Mouse (Mus musculus): ENCODE results near the gene Cygb. TPM values are rescaled to one million over a fixed set of nuclear protein-coding genes. Genes with fewer than 3 reads are reported as not detected.

Cygb gene
- 19.6 and 24.8 TPM in 2 replicates for polyA plus RNA-seq (2015; fragmentation: Nextera tagmentation; extraction: Ambion mirVana)

GRCm38 (mm10) chr11:116654255-116654821 is at the start of gene Cygb:
Gene Cygb (minus strand): TSS chr11:116654313.
- Histone ChIP-seq H3K27ac (ENCODE audit: low read length) (no peak within 1 kb of the TSS), H3K4me3 (replicated peaks; ENCODE audit: low read length) (peak within 1 kb of the TSS; percentile 56), H3K9me3 (replicated peaks; ENCODE audit: control insufficient read depth, low read length) (no peaks in the 10 kb centered on the region), H3K27me3 (ENCODE audit: control insufficient read depth, insufficient read depth, low read length) (peaks cover 14% of the 10 kb centered on the region), H3K4me1 (ENCODE audit: control insufficient read depth, insufficient read depth, low read length) (peaks cover 26% of the 10 kb centered on the region), H3K4me2 (ENCODE audit: low read depth, low read length) (peak within 1 kb of the TSS; percentile 88), H3K9ac (ENCODE audit: low read length) (peak within 1 kb of the TSS; percentile 81), H3K36me3 (ENCODE audit: control insufficient read depth, insufficient read depth, low read length) (no peaks in the 10 kb centered on the region)
- 0 out of 2 replicates have a peak, but pooled peaks have one; percentile 8 for ATAC-seq (ENCODE audit: insufficient read depth, low FRiP score)
- 5% methylated on average over 28 of the region's 28 CpGs for WGBS

GRCm38 (mm10) chr11:116701377-116701841 is 47.3 kb upstream of the Cygb start:
- 53% methylated on average over 5 of the region's 5 CpGs for WGBS
- Histone ChIP-seq H3K27me3 (ENCODE audit: control insufficient read depth, insufficient read depth, low read length) (no peaks in the 10 kb centered on the region), H3K27ac (ENCODE audit: low read length) (no peak overlapping the region), H3K9me3 (replicated peaks; ENCODE audit: control insufficient read depth, low read length) (no peaks in the 10 kb centered on the region), H3K36me3 (ENCODE audit: control insufficient read depth, insufficient read depth, low read length) (no peaks in the 10 kb centered on the region), H3K4me1 (ENCODE audit: control insufficient read depth, insufficient read depth, low read length) (no peaks in the 10 kb centered on the region), H3K4me3 (replicated peaks; ENCODE audit: low read length) (no peak overlapping the region), H3K9ac (ENCODE audit: low read length) (no peak overlapping the region), H3K4me2 (ENCODE audit: low read depth, low read length) (no peak overlapping the region)
- no peak for ATAC-seq (ENCODE audit: insufficient read depth, low FRiP score)

- Histone ChIP-seq H3K27ac (ENCODE audit: low read length) (no peak overlapping the region), H3K4me3 (replicated peaks; ENCODE audit: low read length) (no peak overlapping the region), H3K4me2 (ENCODE audit: low read depth, low read length) (no peak overlapping the region), H3K9ac (ENCODE audit: low read length) (no peak overlapping the region), H3K27me3 (ENCODE audit: control insufficient read depth, insufficient read depth, low read length) (peaks cover 6% of the 10 kb centered on the region; the same call in 1 of the 2 replicates), H3K9me3 (replicated peaks; ENCODE audit: control insufficient read depth, low read length) (no peaks in the 10 kb centered on the region), H3K36me3 (ENCODE audit: control insufficient read depth, insufficient read depth, low read length) (no peaks in the 10 kb centered on the region), H3K4me1 (ENCODE audit: control insufficient read depth, insufficient read depth, low read length) (0 out of 2 replicates have a peak, but pooled peaks cover 6% of the 10 kb centered on the region)
- 51% methylated on average over 9 of the region's 9 CpGs for WGBS
- no peak for ATAC-seq (ENCODE audit: insufficient read depth, low FRiP score)
Observed at GRCm38 (mm10) chr11:116697521-116697920, 43.4 kb upstream of the Cygb start.

- H3K4me1 ChIP-seq (ENCODE audit: control insufficient read depth, insufficient read depth, low read length), result 0 out of 2 replicates have a peak, but pooled peaks cover 6% of the 10 kb centered on the region
- 82% methylated on average over 4 of the region's 4 CpGs for WGBS
- no peak overlapping the region for H3K4me2 ChIP-seq (ENCODE audit: low read depth, low read length)
- no peaks in the 10 kb centered on the region for H3K9me3 ChIP-seq (replicated peaks; ENCODE audit: control insufficient read depth, low read length)
- H3K36me3 ChIP-seq (ENCODE audit: control insufficient read depth, insufficient read depth, low read length), result no peaks in the 10 kb centered on the region
- no peak overlapping the region for H3K9ac ChIP-seq (ENCODE audit: low read length)
- ATAC-seq (ENCODE audit: insufficient read depth, low FRiP score), result no peak
- no peak overlapping the region for H3K4me3 ChIP-seq (replicated peaks; ENCODE audit: low read length)
- H3K27me3 ChIP-seq (ENCODE audit: control insufficient read depth, insufficient read depth, low read length), result peaks cover 6% of the 10 kb centered on the region; the same call in 1 of the 2 replicates
- H3K27ac ChIP-seq (ENCODE audit: low read length), result no peak overlapping the region
Observed at GRCm38 (mm10) chr11:116696426-116696825, 42.3 kb upstream of the Cygb start.

GRCm38 (mm10) chr11:116695194-116695880 is 41.2 kb upstream of the Cygb start:
- Histone ChIP-seq H3K4me3 (replicated peaks; ENCODE audit: low read length) (peak overlapping the region; percentile 46), H3K27me3 (ENCODE audit: control insufficient read depth, insufficient read depth, low read length) (peaks cover 6% of the 10 kb centered on the region; the same call in 1 of the 2 replicates), H3K9me3 (replicated peaks; ENCODE audit: control insufficient read depth, low read length) (no peaks in the 10 kb centered on the region), H3K9ac (ENCODE audit: low read length) (peak overlapping the region; percentile 73; the same call in 1 of the 2 replicates), H3K27ac (ENCODE audit: low read length) (no peak overlapping the region), H3K36me3 (ENCODE audit: control insufficient read depth, insufficient read depth, low read length) (no peaks in the 10 kb centered on the region), H3K4me1 (ENCODE audit: control insufficient read depth, insufficient read depth, low read length) (peaks cover 6% of the 10 kb centered on the region; the same call in 1 of the 2 replicates), H3K4me2 (ENCODE audit: low read depth, low read length) (peak overlapping the region; percentile 69)
- 34% methylated on average over 23 of the region's 23 CpGs for WGBS
- no peak for ATAC-seq (ENCODE audit: insufficient read depth, low FRiP score)

- H3K4me1 ChIP-seq (ENCODE audit: control insufficient read depth, insufficient read depth, low read length), result peaks cover 6% of the 10 kb centered on the region; the same call in 1 of the 2 replicates
- H3K27ac ChIP-seq (ENCODE audit: low read length), result peak overlapping the region; percentile 94
- peak overlapping the region; percentile 46 for H3K4me3 ChIP-seq (replicated peaks; ENCODE audit: low read length)
- peak overlapping the region; percentile 69 for H3K4me2 ChIP-seq (ENCODE audit: low read depth, low read length)
- H3K36me3 ChIP-seq (ENCODE audit: control insufficient read depth, insufficient read depth, low read length), result no peaks in the 10 kb centered on the region
- ATAC-seq (ENCODE audit: insufficient read depth, low FRiP score), result peak; percentile 84
- 2% methylated on average over 66 of the region's 73 CpGs for WGBS
- peaks cover 6% of the 10 kb centered on the region; the same call in 1 of the 2 replicates for H3K27me3 ChIP-seq (ENCODE audit: control insufficient read depth, insufficient read depth, low read length)
- H3K9me3 ChIP-seq (replicated peaks; ENCODE audit: control insufficient read depth, low read length), result no peaks in the 10 kb centered on the region
- peak overlapping the region; percentile 73 for H3K9ac ChIP-seq (ENCODE audit: low read length)
Observed at GRCm38 (mm10) chr11:116694250-116695193, 40.4 kb upstream of the Cygb start.

- ATAC-seq (ENCODE audit: insufficient read depth, low FRiP score), result peak; percentile 74
- Histone ChIP-seq H3K4me1 (ENCODE audit: control insufficient read depth, insufficient read depth, low read length) (peaks cover 6% of the 10 kb centered on the region; the same call in 1 of the 2 replicates), H3K4me3 (replicated peaks; ENCODE audit: low read length) (peak overlapping the region; percentile 46), H3K27ac (ENCODE audit: low read length) (peak overlapping the region; percentile 94), H3K36me3 (ENCODE audit: control insufficient read depth, insufficient read depth, low read length) (no peaks in the 10 kb centered on the region), H3K9ac (ENCODE audit: low read length) (peak overlapping the region; percentile 73), H3K4me2 (ENCODE audit: low read depth, low read length) (peak overlapping the region; percentile 69), H3K9me3 (replicated peaks; ENCODE audit: control insufficient read depth, low read length) (no peaks in the 10 kb centered on the region), H3K27me3 (ENCODE audit: control insufficient read depth, insufficient read depth, low read length) (peaks cover 6% of the 10 kb centered on the region; the same call in 1 of the 2 replicates)
- WGBS, result 36% methylated on average over 4 of the region's 4 CpGs
Observed at GRCm38 (mm10) chr11:116693899-116694249, 39.8 kb upstream of the Cygb start.

GRCm38 (mm10) chr11:116690701-116691575 is 36.8 kb upstream of the Cygb start:
- 0 out of 2 replicates have a peak overlapping the region, but pooled peaks have one; percentile 36 for H3K9ac ChIP-seq (ENCODE audit: low read length)
- H3K36me3 ChIP-seq (ENCODE audit: control insufficient read depth, insufficient read depth, low read length), result no peaks in the 10 kb centered on the region
- H3K4me1 ChIP-seq (ENCODE audit: control insufficient read depth, insufficient read depth, low read length), result peaks cover 6% of the 10 kb centered on the region; the same call in 1 of the 2 replicates
- H3K9me3 ChIP-seq (replicated peaks; ENCODE audit: control insufficient read depth, low read length), result no peaks in the 10 kb centered on the region
- no peak for ATAC-seq (ENCODE audit: insufficient read depth, low FRiP score)
- H3K4me3 ChIP-seq (replicated peaks; ENCODE audit: low read length), result no peak overlapping the region
- no peak overlapping the region for H3K27ac ChIP-seq (ENCODE audit: low read length)
- H3K27me3 ChIP-seq (ENCODE audit: control insufficient read depth, insufficient read depth, low read length), result peaks cover 3% of the 10 kb centered on the region; the same call in 1 of the 2 replicates
- WGBS, result 60% methylated on average over 18 of the region's 18 CpGs
- no peak overlapping the region for H3K4me2 ChIP-seq (ENCODE audit: low read depth, low read length)

Data from stomach, embryonic 16.5 days (tissue).